Mouse (Mus musculus) heart, embryonic 13.5 days (tissue): ENCODE measurements at regions not wholly inside any gene's neighbourhood (a gene's known extent, or its start where the extent isn't known, plus 50 kb on each side); places are given as distances from the start of the nearest gene placed in this dataset.

Experiments used
- ATAC-seq: fragments of 200-750 bp; cut with Nextera tagmentation; 2 replicates; pipeline ENCODE4 v1.8.0; 2017; ENCODE audit warnings: moderate TSS enrichment; ENCODE audit not compliant: insufficient number of reproducible peaks, low FRiP score, low TSS enrichment; ENCODE audit errors: extremely low read depth
- H3K27ac ChIP-seq: fragments of 300-500 bp; sonication (generic); replicated peaks from 2 replicates; pipeline ENCODE4 v1.5.1; 2015; ENCODE audit warnings: moderate library complexity, mild to moderate bottlenecking, inconsistent platforms
- H3K27me3 ChIP-seq: fragments of 300-500 bp; sonication (generic); replicated peaks from 2 replicates; pipeline ENCODE4 v1.6.1; 2015; ENCODE audit warnings: mild to moderate bottlenecking, inconsistent platforms
- H3K36me3 ChIP-seq: fragments of 300-500 bp; sonication (generic); 2 replicates; pipeline ENCODE4 v1.6.1; 2015; ENCODE audit warnings: mild to moderate bottlenecking, inconsistent platforms
- H3K4me1 ChIP-seq: fragments of 300-500 bp; sonication (generic); 2 replicates; pipeline ENCODE4 v1.6.1; 2015; ENCODE audit warnings: inconsistent platforms
- H3K4me2 ChIP-seq: fragments of 300-500 bp; sonication (generic); 2 replicates; pipeline ENCODE4 v1.6.1; 2015; ENCODE audit warnings: inconsistent platforms, mild to moderate bottlenecking, moderate library complexity
- H3K4me3 ChIP-seq: fragments of 300-500 bp; sonication (generic); 2 replicates; pipeline ENCODE4 v1.5.1; 2015; ENCODE audit warnings: moderate library complexity, mild to moderate bottlenecking, inconsistent platforms
- H3K9ac ChIP-seq: fragments of 300-500 bp; sonication (generic); 2 replicates; pipeline ENCODE4 v1.6.1; 2015; ENCODE audit warnings: inconsistent platforms, mild to moderate bottlenecking, moderate library complexity
- H3K9me3 ChIP-seq: fragments of 300-500 bp; sonication (generic); 2 replicates; pipeline ENCODE4 v1.6.1; 2016; ENCODE audit warnings: inconsistent platforms
- WGBS: fragments of 180-500 bp; shearing (Covaris S2); methylation state at CpG from one replicate; pipeline ENCODE4 v1.1.7; 2015; ENCODE audit warnings: mixed read lengths; 5-methylcytosine and 5-hydroxymethylcytosine counted together

- Histone ChIP-seq H3K9ac (peak overlapping the region; percentile 2; the same call in 1 of the 2 replicates), H3K36me3 (no peaks in the 10 kb centered on the region), H3K9me3 (peaks cover 8% of the 10 kb centered on the region), H3K4me2 (no peak overlapping the region), H3K27ac (peak overlapping the region; percentile 76), H3K27me3 (no peaks in the 10 kb centered on the region), H3K4me1 (peaks cover 25% of the 10 kb centered on the region), H3K4me3 (no peak overlapping the region)
- ATAC-seq: no peak
- 33% methylated on average over 6 of the region's 6 CpGs for WGBS
These were observed 232.0 kb upstream of the Ccdc122 start for GRCm38 (mm10) chr14:76804447-76805150.

- Histone ChIP-seq H3K9me3 (no peaks in the 10 kb centered on the region), H3K4me1 (peaks cover 44% of the 10 kb centered on the region), H3K9ac (no peak overlapping the region), H3K4me3 (no peak overlapping the region), H3K4me2 (no peak overlapping the region), H3K36me3 (no peaks in the 10 kb centered on the region), H3K27ac (no peak overlapping the region), H3K27me3 (no peaks in the 10 kb centered on the region)
- 82% methylated on average over 4 of the region's 4 CpGs for WGBS
- no peak for ATAC-seq
These were observed 236.4 kb upstream of the Ccdc122 start for GRCm38 (mm10) chr14:76800181-76800580.

GRCm38 (mm10) chr14:76799741-76800140 lies 236.8 kb upstream of the Ccdc122 start:
- no peaks in the 10 kb centered on the region for H3K9me3 ChIP-seq
- 63% methylated on average over 6 of the region's 6 CpGs for WGBS
- no peak for ATAC-seq
- peaks cover 2% of the 10 kb centered on the region; the same call in 1 of the 2 replicates for H3K27me3 ChIP-seq
- no peaks in the 10 kb centered on the region for H3K36me3 ChIP-seq
- no peak overlapping the region for H3K27ac ChIP-seq
- H3K4me3 ChIP-seq: no peak overlapping the region
- no peak overlapping the region for H3K9ac ChIP-seq
- H3K4me1 ChIP-seq: peaks cover 40% of the 10 kb centered on the region
- H3K4me2 ChIP-seq: no peak overlapping the region

GRCm38 (mm10) chr14:76798925-76799428 lies 237.6 kb upstream of the Ccdc122 start:
- Histone ChIP-seq H3K27ac (0 out of 2 replicates have a peak overlapping the region, but pooled peaks have one; percentile 5), H3K27me3 (peaks cover 3% of the 10 kb centered on the region; the same call in 1 of the 2 replicates), H3K9ac (no peak overlapping the region), H3K4me2 (no peak overlapping the region), H3K36me3 (no peaks in the 10 kb centered on the region), H3K9me3 (no peaks in the 10 kb centered on the region), H3K4me3 (no peak overlapping the region), H3K4me1 (peaks cover 32% of the 10 kb centered on the region)
- ATAC-seq: no peak
- 72% methylated on average over 8 of the region's 8 CpGs for WGBS

- peaks cover 27% of the 10 kb centered on the region for H3K4me1 ChIP-seq
- H3K27ac ChIP-seq: no peak overlapping the region; the same call in 1 of the 2 replicates
- peaks cover 3% of the 10 kb centered on the region; the same call in 1 of the 2 replicates for H3K27me3 ChIP-seq
- no peaks in the 10 kb centered on the region for H3K9me3 ChIP-seq
- H3K36me3 ChIP-seq: no peaks in the 10 kb centered on the region
- no peak overlapping the region for H3K9ac ChIP-seq
- no peak overlapping the region for H3K4me3 ChIP-seq
- no peak for ATAC-seq
- 58% methylated on average over 6 of the region's 6 CpGs for WGBS
- no peak overlapping the region for H3K4me2 ChIP-seq
These were observed 238.1 kb upstream of the Ccdc122 start for GRCm38 (mm10) chr14:76798488-76798887.

GRCm38 (mm10) chr14:76797518-76797917 lies 239.1 kb upstream of the Ccdc122 start:
- H3K27ac ChIP-seq: peak overlapping the region; percentile 8; the same call in 1 of the 2 replicates
- WGBS: 24% methylated on average over 6 of the region's 6 CpGs
- H3K27me3 ChIP-seq: peaks cover 3% of the 10 kb centered on the region; the same call in 1 of the 2 replicates
- no peak for ATAC-seq
- no peaks in the 10 kb centered on the region for H3K36me3 ChIP-seq
- no peak overlapping the region for H3K4me3 ChIP-seq
- H3K4me1 ChIP-seq: peaks cover 24% of the 10 kb centered on the region
- H3K4me2 ChIP-seq: no peak overlapping the region
- H3K9ac ChIP-seq: no peak overlapping the region
- no peaks in the 10 kb centered on the region for H3K9me3 ChIP-seq

- peaks cover 3% of the 10 kb centered on the region; the same call in 1 of the 2 replicates for H3K27me3 ChIP-seq
- no peak overlapping the region for H3K9ac ChIP-seq
- H3K4me3 ChIP-seq: no peak overlapping the region
- no peak for ATAC-seq
- H3K4me2 ChIP-seq: no peak overlapping the region
- peak overlapping the region; percentile 54; the same call in 1 of the 2 replicates for H3K27ac ChIP-seq
- 35% methylated on average over 6 of the region's 6 CpGs for WGBS
- no peaks in the 10 kb centered on the region for H3K36me3 ChIP-seq
- H3K9me3 ChIP-seq: no peaks in the 10 kb centered on the region
- H3K4me1 ChIP-seq: peaks cover 34% of the 10 kb centered on the region
These were observed 235.3 kb upstream of the Serp2 start for GRCm38 (mm10) chr14:76791811-76792571.

GRCm38 (mm10) chr14:76789376-76789775 lies 232.7 kb upstream of the Serp2 start:
- Histone ChIP-seq H3K27ac (peak overlapping the region; percentile 29), H3K36me3 (no peaks in the 10 kb centered on the region), H3K9ac (no peak overlapping the region), H3K4me2 (no peak overlapping the region), H3K4me3 (no peak overlapping the region), H3K4me1 (peaks cover 31% of the 10 kb centered on the region), H3K9me3 (no peaks in the 10 kb centered on the region), H3K27me3 (no peaks in the 10 kb centered on the region)
- peak; percentile 42; the same call in 1 of the 2 replicates for ATAC-seq
- 29% methylated on average over 7 of the region's 7 CpGs for WGBS

GRCm38 (mm10) chr14:76787601-76788000 lies 230.9 kb upstream of the Serp2 start:
- ATAC-seq: no peak
- no peak overlapping the region for H3K9ac ChIP-seq
- 59% methylated on average over 6 of the region's 6 CpGs for WGBS
- no peak overlapping the region; the same call in 1 of the 2 replicates for H3K27ac ChIP-seq
- peaks cover 31% of the 10 kb centered on the region for H3K4me1 ChIP-seq
- no peak overlapping the region for H3K4me3 ChIP-seq
- no peaks in the 10 kb centered on the region for H3K27me3 ChIP-seq
- no peak overlapping the region for H3K4me2 ChIP-seq
- H3K36me3 ChIP-seq: no peaks in the 10 kb centered on the region
- H3K9me3 ChIP-seq: no peaks in the 10 kb centered on the region

- Histone ChIP-seq H3K4me1 (peaks cover 27% of the 10 kb centered on the region), H3K27ac (no peak overlapping the region), H3K36me3 (no peaks in the 10 kb centered on the region), H3K27me3 (no peaks in the 10 kb centered on the region), H3K9me3 (no peaks in the 10 kb centered on the region), H3K4me3 (no peak overlapping the region), H3K9ac (no peak overlapping the region), H3K4me2 (no peak overlapping the region)
- ATAC-seq: no peak
- 64% methylated on average over 4 of the region's 4 CpGs for WGBS
These were observed 229.5 kb upstream of the Serp2 start for GRCm38 (mm10) chr14:76786214-76786613.

GRCm38 (mm10) chr14:76781524-76781880 lies 224.8 kb upstream of the Serp2 start:
- Histone ChIP-seq H3K27ac (peak overlapping the region; percentile 45), H3K9me3 (no peaks in the 10 kb centered on the region), H3K27me3 (no peaks in the 10 kb centered on the region), H3K4me3 (no peak overlapping the region), H3K9ac (peak overlapping the region; percentile 44; the same call in 1 of the 2 replicates), H3K4me1 (peaks cover 38% of the 10 kb centered on the region), H3K4me2 (no peak overlapping the region), H3K36me3 (no peaks in the 10 kb centered on the region)
- ATAC-seq: no peak
- 14% methylated on average over 3 of the region's 3 CpGs for WGBS
